In the genomic region with DNA sequence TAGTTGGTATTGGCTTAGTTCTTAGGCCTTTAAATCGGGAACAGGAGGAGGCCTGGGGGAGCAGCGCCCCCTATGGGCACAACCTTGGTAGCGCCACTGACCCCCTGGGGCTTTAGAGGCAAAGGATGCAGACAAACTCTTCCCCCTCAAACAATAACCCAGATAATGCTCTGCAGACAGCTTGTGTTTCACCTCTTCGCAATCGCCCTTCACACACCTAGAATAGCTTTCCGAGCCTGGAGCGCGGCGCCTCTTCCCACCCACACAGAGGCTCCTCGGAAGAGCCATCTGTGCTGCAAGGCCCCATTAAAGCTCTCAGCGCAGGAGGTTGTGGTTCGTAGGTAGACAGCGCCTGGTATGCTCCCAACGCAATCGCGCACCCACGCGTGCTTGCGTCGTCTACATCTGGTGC, we compare ENCODE assay signal across 11 mouse cellular contexts. TPM values are rescaled to one million over a fixed set of nuclear protein-coding genes. Genes with fewer than 3 reads are reported as not detected.
DNase-seq lines count a peak whose midpoint lies in the region; ATAC-seq and TF ChIP-seq lines count a peak whose summit lies in the region.
"Had no signal": no experiment of that assay in that cellular context is flagged by ENCODE, and none has a peak within 500 bp of the region (broad histone marks: within the 10 kb centered on the region; RNA-seq: fewer than 3 reads in every experiment).

No protein-coding gene starts in this region.

- 76% methylated on average over 20 of the region's 20 CpGs for WGBS in lung, postnatal 0 days

- H3K4me1 ChIP-seq in lung, postnatal 0 days (ENCODE audit: insufficient read depth, low read depth, low read length), result 0 out of 2 replicates have a peak, but pooled peaks cover under 1% of the 10 kb centered on the region

- H3K36me3 ChIP-seq in lung, postnatal 0 days (ENCODE audit: insufficient read depth, low read length), result no peaks in the 10 kb centered on the region
- H3K36me3 ChIP-seq: limb, embryonic 15.5 days had no signal

- H3K9me3 ChIP-seq in lung, postnatal 0 days (ENCODE audit: low read length), result no peaks in the 10 kb centered on the region
- H3K9me3 ChIP-seq: limb, embryonic 15.5 days had no signal

- ATAC-seq in lung, postnatal 0 days, result no peak
- no peak for ATAC-seq in granulocyte monocyte progenitor cell, adult 5-6 weeks (replicated peaks; ENCODE audit: poor library complexity, severe bottlenecking)

- no peak overlapping the region for H3K27ac ChIP-seq in lung, postnatal 0 days (ENCODE audit: low read length)
- H3K27ac ChIP-seq: limb, embryonic 15.5 days had no signal

- no peak overlapping the region for H3K4me3 ChIP-seq in lung, postnatal 0 days (ENCODE audit: low read depth, low read length)
- H3K4me3 ChIP-seq: limb, embryonic 15.5 days had no signal

- no peak for TF ChIP-seq EP300 in lung, postnatal 0 days (IDR thresholded peaks at IDR 0.05)

- TF ChIP-seq CTCF in lung, postnatal 0 days (IDR thresholded peaks at IDR 0.05), result peak; percentile 45

- no peak overlapping the region for H3K4me2 ChIP-seq in lung, postnatal 0 days (replicated peaks; ENCODE audit: low read depth, low read length)
- H3K4me2 ChIP-seq: limb, embryonic 15.5 days had no signal

- H3K9ac ChIP-seq in lung, postnatal 0 days (replicated peaks; ENCODE audit: low read depth), result no peak overlapping the region
- H3K9ac ChIP-seq: limb, embryonic 15.5 days had no signal

- no peaks in the 10 kb centered on the region for H3K27me3 ChIP-seq in lung, postnatal 0 days (replicated peaks; ENCODE audit: insufficient read depth, low read length)
- H3K27me3 ChIP-seq: limb, embryonic 15.5 days had no signal

- no peak for DNase-seq in lung, postnatal 0 days (ENCODE audit: low spot score)
- no peak for DNase-seq in lung, postnatal 10 days
- DNase-seq in brain, adult 2 months (ENCODE audit: low read depth, low spot score), result peak; percentile 95
- peak; percentile 59 to 64 for DNase-seq in frontal cortex, postnatal 14 days (ENCODE audit: low spot score in 2 of 2)
- DNase-seq in right cerebral cortex, postnatal 36 days (ENCODE audit: low spot score in 2 of 2), result peak; percentile 86 to 89
- no peak for DNase-seq in adrenal gland, postnatal 14 days
- no peak for DNase-seq in neural tube, embryonic 10.5 days (ENCODE audit: extremely low spot score, low spot score)
- DNase-seq: heart, adult 11 months had no signal

RNA-seq across cellular contexts. Expression of a gene that starts 2.5 kb away (rescaled TPM):
- polyA plus RNA-seq in lung, postnatal 0 days (2015; fragmentation: Nextera tagmentation; extraction: Ambion mirVana), result 627 and 659 TPM in 2 replicates
- total RNA-seq in granulocyte monocyte progenitor cell, adult 5-6 weeks (2014; fragmentation: Nextera tagmentation), result 2,240 and 2,398 TPM in 2 replicates
- 2,059 and 2,173 TPM in 2 replicates for total RNA-seq in granulocyte monocyte progenitor cell, adult 5-6 weeks (2017)
- total RNA-seq in adrenal gland, postnatal 14 days (2021), result 864 and 1,045 TPM in 2 replicates

RNA-seq across cellular contexts. Expression of a gene that starts 3.9 kb away (rescaled TPM):
- polyA plus RNA-seq in lung, postnatal 0 days (2015; fragmentation: Nextera tagmentation; extraction: Ambion mirVana), result not detected in 2 replicates
- not detected in 2 replicates for total RNA-seq in granulocyte monocyte progenitor cell, adult 5-6 weeks (2014; fragmentation: Nextera tagmentation)
- not detected in 2 replicates for total RNA-seq in granulocyte monocyte progenitor cell, adult 5-6 weeks (2017)
- not detected in 2 replicates for total RNA-seq in adrenal gland, postnatal 14 days (2021)
- total RNA-seq: common myeloid progenitor, adult 5-6 weeks had no signal
- polyA plus RNA-seq: limb, embryonic 15.5 days had no signal

RNA-seq across cellular contexts. Expression of a gene that starts 15.6 kb away (rescaled TPM):
- 47.6 and 54.1 TPM in 2 replicates for polyA plus RNA-seq in lung, postnatal 0 days (2015; fragmentation: Nextera tagmentation; extraction: Ambion mirVana)
- 95.3 and 120 TPM in 2 replicates for total RNA-seq in granulocyte monocyte progenitor cell, adult 5-6 weeks (2014; fragmentation: Nextera tagmentation)
- 173 and 194 TPM in 2 replicates for total RNA-seq in granulocyte monocyte progenitor cell, adult 5-6 weeks (2017)
- total RNA-seq in adrenal gland, postnatal 14 days (2021), result 162 and 173 TPM in 2 replicates

RNA-seq across cellular contexts. Expression of a gene that starts 16.4 kb away (rescaled TPM):
- polyA plus RNA-seq in lung, postnatal 0 days (2015; fragmentation: Nextera tagmentation; extraction: Ambion mirVana), result 0.45 and 0.70 TPM in 2 replicates
- not detected in 2 replicates for total RNA-seq in granulocyte monocyte progenitor cell, adult 5-6 weeks (2014; fragmentation: Nextera tagmentation)
- 0.43 TPM in 1 of 2 replicates, not detected in the other for total RNA-seq in granulocyte monocyte progenitor cell, adult 5-6 weeks (2017)
- 4.5 and 6.0 TPM in 2 replicates for total RNA-seq in adrenal gland, postnatal 14 days (2021)
- total RNA-seq: common myeloid progenitor, adult 5-6 weeks had no signal

Comparison
In these comparisons a context has a peak if more than half of its experiments do, and no peak if none do; other contexts are left out.
1. DNase-seq: peak in brain, adult 2 months (single experiment), frontal cortex, postnatal 14 days (2 of 2) and right cerebral cortex, postnatal 36 days (2 of 2); none in lung, postnatal 0 days (single experiment), lung, postnatal 10 days (single experiment), adrenal gland, postnatal 14 days (single experiment) and neural tube, embryonic 10.5 days (single experiment).